Mouse (Mus musculus): ENCODE results near the gene Ubap2. TPM values are rescaled to one million over a fixed set of nuclear protein-coding genes. Genes with fewer than 3 reads are reported as not detected.

Gene Ubap2
- polyA plus RNA-seq, 1 experiment from 2014 or later, result 68.5 TPM

DNA sequence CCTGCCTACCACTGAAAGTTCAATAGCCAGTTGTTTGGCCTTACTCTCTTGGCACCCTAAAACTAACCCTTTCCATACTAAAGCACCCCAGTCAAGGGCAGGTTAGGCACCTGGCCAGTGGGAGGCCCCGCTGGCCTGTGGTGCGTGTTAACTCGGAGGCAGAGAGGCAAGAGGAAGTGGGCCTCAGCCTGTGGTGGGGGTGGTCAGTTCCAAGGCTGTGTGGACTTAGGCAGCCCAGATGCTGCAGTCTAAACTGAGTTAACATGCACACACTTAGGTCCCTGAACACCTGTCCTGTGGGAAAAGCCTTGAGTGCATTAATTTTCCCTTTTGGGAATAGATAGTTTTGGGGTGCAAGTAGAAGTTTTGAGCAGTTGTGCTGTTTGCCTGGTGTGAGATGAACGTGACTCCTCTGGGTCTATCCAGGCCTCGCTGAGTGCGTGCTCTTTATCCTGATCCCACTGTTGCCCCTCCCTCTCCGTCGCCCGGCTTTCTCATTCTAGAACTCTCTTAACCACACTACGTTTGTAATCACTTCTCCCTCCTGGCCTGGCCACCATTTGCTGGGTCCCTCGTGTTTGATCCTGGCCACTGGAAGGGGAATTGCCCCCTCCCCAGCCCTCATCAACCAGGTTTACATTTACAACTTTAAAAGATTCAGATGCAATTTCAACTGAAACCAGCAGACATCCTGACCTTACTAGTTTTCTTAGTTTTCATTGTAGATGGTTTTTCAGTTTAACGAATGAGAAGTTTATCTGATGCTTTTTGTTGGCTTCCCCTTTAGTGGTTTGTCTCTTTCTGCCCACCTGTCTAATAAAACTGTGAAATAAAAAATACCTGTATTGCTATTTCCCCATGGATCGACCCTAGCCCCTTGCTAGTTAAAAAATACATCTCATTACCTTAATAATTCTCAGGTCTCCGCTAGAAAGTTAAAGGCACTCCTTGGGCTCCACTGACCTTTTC is 82.1 kb downstream of the Ubap2 start:
- Histone ChIP-seq H3K4me2 (no peak overlapping the region), H3K4me1 (no peaks in the 10 kb centered on the region), H3K9me3 (replicated peaks) (no peaks in the 10 kb centered on the region), H3K27me3 (no peaks in the 10 kb centered on the region), H3K27ac (0 out of 2 replicates have a peak overlapping the region, but pooled peaks have one; percentile 28), H3K36me3 (peaks cover 98% of the 10 kb centered on the region), H3K4me3 (replicated peaks) (no peak overlapping the region), H3K9ac (no peak overlapping the region)
- 55% methylated on average over 14 of the region's 14 CpGs for WGBS
- no peak; the same call in 1 of the 2 replicates for ATAC-seq (replicated peaks; ENCODE audit: low FRiP score)

DNA sequence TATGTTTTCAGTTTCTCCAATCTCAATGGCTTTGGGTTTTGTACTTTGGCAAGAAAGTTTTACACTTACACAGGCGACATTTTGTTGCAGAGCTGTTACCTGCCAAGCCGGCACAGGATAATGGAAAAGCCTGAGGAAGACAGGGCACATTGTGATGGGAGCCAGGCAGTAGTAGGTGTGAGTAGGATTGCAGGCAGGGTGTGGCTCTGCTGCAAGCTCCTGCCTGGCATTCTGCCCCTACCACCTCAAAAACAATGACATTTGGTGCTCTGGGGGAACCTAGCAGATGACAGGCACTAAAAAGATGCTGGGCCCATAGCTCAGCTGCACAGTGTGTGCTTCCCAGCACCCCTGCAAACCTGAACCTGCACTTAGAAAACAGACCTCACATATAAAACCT is 85.1 kb downstream of the Ubap2 start:
- Histone ChIP-seq H3K4me3 (replicated peaks) (no peak overlapping the region), H3K4me1 (no peaks in the 10 kb centered on the region), H3K4me2 (no peak overlapping the region), H3K27ac (no peak overlapping the region), H3K9me3 (replicated peaks) (no peaks in the 10 kb centered on the region), H3K27me3 (no peaks in the 10 kb centered on the region), H3K36me3 (peaks cover 95% of the 10 kb centered on the region), H3K9ac (no peak overlapping the region)
- no peak for ATAC-seq (replicated peaks; ENCODE audit: low FRiP score)
- 84% methylated on average over 2 of the region's 2 CpGs for WGBS

DNA sequence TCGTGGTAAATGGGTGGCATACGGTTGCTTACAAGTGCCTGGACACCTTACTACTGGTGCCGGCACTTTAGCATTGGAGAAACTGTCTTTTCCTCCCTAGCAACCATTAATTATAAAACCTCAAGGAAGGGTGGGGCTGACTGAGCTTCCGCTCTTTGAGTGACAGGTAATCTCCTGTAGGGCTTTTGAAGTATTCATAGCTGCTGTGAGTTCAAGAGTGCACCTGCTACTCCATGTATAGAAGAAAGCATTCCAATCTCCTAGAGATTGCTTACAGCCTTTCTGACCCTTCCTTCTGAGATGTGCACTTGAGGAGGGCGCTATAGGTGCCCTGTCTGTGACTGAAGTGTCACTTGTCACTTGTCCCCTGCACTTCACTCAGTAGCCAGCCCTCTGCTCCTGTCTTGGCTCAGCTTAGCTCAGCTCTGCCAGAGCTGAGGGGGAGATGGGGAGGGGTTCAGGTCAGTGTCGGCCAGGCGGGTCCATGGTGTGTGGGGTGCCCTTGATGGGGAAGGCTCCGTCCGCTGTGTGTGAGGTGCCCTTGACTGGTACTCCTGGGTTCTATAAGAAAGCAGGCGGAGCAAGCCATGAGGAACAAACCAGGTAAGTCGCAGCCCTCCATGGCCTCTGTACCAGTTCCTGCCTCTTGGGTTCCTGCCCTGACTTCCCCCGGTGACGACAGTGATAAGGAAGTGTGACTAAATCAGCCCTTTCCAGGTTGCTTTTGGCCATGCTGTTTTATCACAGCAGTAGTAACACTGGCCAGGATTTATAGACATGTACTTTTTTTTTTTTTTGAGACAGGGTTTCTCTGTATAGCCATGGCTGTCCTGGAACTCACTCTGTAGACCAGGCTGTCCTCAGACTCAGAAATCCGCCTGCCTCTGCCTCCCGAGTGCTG is 94.9 kb downstream of the Ubap2 start:
- Histone ChIP-seq H3K27ac (no peak overlapping the region), H3K36me3 (peaks cover 79% of the 10 kb centered on the region), H3K4me2 (no peak overlapping the region), H3K9ac (no peak overlapping the region), H3K4me1 (no peaks in the 10 kb centered on the region), H3K9me3 (replicated peaks) (no peaks in the 10 kb centered on the region), H3K27me3 (no peaks in the 10 kb centered on the region), H3K4me3 (replicated peaks) (no peak overlapping the region)
- 88% methylated on average over 15 of the region's 15 CpGs for WGBS
- ATAC-seq (replicated peaks; ENCODE audit: low FRiP score), result no peak

DNA sequence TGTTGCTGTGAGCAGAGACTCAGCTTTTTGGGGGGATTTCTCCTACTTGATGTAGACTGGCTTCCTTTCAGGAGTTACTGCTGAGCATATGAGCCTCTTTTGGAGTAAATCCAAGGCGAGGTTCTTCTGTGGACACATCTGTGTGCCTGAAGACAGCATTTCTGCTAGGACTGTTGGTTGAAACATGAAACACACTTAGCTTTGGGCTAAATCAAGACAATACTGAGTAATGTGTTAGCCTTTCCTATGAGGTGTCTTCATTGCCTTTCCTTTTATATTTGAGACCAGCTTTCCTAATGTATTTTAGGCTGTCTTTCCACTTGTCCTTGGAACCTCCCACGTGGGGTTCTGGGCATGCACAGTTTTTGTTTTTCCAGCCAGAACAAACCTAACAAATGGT is 100.3 kb downstream of the Ubap2 start:
- Histone ChIP-seq H3K36me3 (peaks cover 55% of the 10 kb centered on the region), H3K9ac (no peak overlapping the region), H3K9me3 (replicated peaks) (no peaks in the 10 kb centered on the region), H3K27me3 (no peaks in the 10 kb centered on the region), H3K4me2 (no peak overlapping the region), H3K4me1 (no peaks in the 10 kb centered on the region), H3K4me3 (replicated peaks) (no peak overlapping the region), H3K27ac (peak overlapping the region; percentile 42; the same call in 1 of the 2 replicates)
- no peak for ATAC-seq (replicated peaks; ENCODE audit: low FRiP score)
- 79% methylated on average over 2 of the region's 2 CpGs for WGBS

DNA sequence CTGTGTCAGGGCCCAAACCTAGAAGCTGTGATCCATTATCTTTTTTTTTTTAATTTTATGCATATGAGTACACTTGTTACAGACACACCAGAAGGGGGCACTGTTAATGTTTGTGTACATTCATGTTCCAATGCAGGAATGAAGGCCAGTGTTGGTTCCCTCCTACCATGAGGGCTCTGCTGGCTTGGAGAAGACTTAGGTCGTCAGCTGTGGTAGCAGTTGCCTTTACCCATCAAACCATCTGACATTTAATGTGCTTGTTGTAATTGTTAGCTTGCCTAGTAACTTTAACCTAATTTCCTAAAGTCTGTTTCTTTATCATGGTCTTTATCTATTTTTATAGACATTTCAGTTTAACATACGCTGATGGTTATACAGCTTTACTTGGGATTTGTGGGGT is 104.0 kb downstream of the Ubap2 start:
- H3K27me3 ChIP-seq, result no peaks in the 10 kb centered on the region
- no peaks in the 10 kb centered on the region for H3K4me1 ChIP-seq
- H3K4me2 ChIP-seq, result no peak overlapping the region
- 85% methylated on average over 2 of the region's 2 CpGs for whole genome bisulfite sequencing
- no peak for ATAC-seq (replicated peaks; ENCODE audit: low FRiP score)
- no peak overlapping the region for H3K9ac ChIP-seq
- H3K27ac ChIP-seq, result no peak overlapping the region
- H3K36me3 ChIP-seq, result peaks cover 41% of the 10 kb centered on the region
- no peaks in the 10 kb centered on the region for H3K9me3 ChIP-seq (replicated peaks)
- H3K4me3 ChIP-seq (replicated peaks), result no peak overlapping the region

DNA sequence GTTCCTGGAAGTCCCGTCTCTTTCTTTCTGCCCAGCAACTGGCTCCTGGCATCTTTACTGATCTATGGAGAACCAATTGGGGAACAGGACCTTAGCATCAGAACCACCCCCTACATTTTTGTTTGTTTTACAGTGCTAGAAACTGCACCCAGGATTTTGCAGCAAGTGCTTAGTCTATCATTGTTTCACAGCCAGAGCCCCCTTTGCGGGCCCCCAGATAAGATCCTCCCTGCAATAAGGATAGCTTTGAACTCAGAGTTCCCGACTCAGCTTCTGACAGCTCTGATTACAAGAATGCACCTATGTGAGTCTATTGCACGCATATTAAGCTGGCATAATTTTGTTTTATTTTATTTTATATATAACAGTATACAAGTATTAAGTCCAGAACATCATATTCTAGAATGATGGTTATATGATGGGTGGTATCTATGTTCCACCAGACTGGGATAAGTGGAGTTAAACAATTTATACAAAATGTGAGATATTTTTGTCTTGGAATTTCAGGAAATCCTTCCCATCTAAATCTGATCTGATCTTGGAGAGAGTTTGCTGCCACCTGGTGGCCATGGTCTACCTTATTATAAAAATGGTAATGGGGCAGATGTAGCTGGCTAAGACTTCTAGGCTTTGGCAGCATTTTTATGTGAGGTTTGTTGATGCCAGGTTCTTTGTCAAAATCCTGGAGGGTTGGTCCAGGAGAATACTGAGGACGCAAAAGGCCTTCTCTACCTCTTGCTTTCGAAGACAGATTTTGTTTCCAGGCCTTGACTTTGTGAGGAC is 109.1 kb downstream of the Ubap2 start:
- Histone ChIP-seq H3K9me3 (replicated peaks) (no peaks in the 10 kb centered on the region), H3K36me3 (peaks cover 23% of the 10 kb centered on the region), H3K4me2 (no peak overlapping the region), H3K4me1 (peaks cover 6% of the 10 kb centered on the region; the same call in 1 of the 2 replicates), H3K27ac (peak overlapping the region; percentile 56), H3K9ac (no peak overlapping the region), H3K4me3 (replicated peaks) (no peak overlapping the region), H3K27me3 (no peaks in the 10 kb centered on the region)
- WGBS, result 70% methylated on average over 6 of the region's 6 CpGs
- ATAC-seq (replicated peaks; ENCODE audit: low FRiP score), result no peak

DNA sequence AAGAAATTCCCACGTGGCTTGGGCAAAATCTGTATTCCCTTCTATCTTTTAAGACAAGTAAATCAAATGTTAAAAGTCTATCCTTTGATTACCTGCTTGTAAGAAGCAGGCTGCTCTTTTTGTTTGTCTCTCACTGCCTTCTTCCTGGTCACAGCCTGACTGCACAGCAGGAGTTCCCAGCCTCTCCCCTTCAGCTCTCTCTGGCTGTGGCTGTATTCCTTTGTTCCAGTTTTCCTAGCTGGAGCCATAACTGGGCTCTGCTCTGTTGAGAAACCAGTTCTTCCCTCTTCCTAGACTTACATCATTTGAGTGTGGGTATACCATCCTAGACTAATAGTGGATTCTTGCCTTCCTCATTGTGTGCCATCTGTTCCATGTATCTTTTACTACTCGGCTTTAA is 110.0 kb downstream of the Ubap2 start:
- Histone ChIP-seq H3K4me1 (peaks cover 6% of the 10 kb centered on the region; the same call in 1 of the 2 replicates), H3K4me3 (replicated peaks) (no peak overlapping the region), H3K36me3 (peaks cover 16% of the 10 kb centered on the region), H3K4me2 (no peak overlapping the region), H3K9me3 (replicated peaks) (no peaks in the 10 kb centered on the region), H3K9ac (no peak overlapping the region), H3K27ac (peak overlapping the region; percentile 56; the same call in 1 of the 2 replicates), H3K27me3 (no peaks in the 10 kb centered on the region)
- WGBS, result 29% methylated on average over 2 of the region's 2 CpGs
- no peak for ATAC-seq (replicated peaks; ENCODE audit: low FRiP score)

DNA sequence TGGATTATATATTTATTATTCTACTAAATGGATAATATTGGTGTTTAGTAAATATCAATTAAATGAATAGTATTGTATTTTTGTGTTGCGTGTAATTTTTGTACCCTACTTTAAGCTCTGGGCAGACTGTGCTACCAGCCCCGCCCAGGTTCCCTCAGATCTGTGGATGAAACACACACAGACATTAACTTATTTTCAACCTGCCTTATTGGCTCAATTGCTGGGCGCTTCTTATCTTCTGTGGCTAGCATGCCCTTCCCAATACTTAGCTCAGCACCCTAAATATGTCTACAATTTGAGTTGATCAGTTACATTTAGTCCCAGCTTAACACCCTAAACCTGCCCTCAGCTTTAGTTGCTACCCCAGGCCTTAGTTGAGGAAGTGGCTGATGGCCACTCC is 113.7 kb downstream of the Ubap2 start:
- Histone ChIP-seq H3K9me3 (replicated peaks) (no peaks in the 10 kb centered on the region), H3K27me3 (no peaks in the 10 kb centered on the region)
- WGBS, result 98% methylated on average over 3 of the region's 3 CpGs

DNA sequence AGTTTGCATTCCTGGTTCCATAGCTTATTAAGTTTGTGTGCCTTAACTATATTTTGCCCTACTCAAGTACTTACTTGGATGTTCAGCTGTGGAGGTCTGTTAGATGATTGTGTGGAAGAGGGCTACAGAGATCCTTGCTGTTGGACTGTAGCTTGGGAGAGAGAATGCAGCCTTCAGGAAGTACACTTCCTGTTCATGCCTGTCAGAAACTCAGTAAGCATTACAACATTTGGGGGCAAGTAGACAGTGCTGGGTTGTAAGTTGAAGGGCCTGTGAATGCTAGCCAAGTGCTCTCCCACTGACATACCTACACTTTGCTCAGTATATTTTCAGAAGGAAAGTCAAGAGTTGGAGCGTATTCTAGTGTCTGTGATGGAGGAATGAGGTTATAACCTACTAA is 116.7 kb downstream of the Ubap2 start:
- Histone ChIP-seq H3K9ac (no peak overlapping the region), H3K4me1 (peaks cover 9% of the 10 kb centered on the region; the same call in 1 of the 2 replicates), H3K4me2 (no peak overlapping the region), H3K27ac (no peak overlapping the region), H3K27me3 (no peaks in the 10 kb centered on the region), H3K36me3 (no peaks in the 10 kb centered on the region), H3K4me3 (replicated peaks) (no peak overlapping the region), H3K9me3 (replicated peaks) (no peaks in the 10 kb centered on the region)
- 80% methylated on average over 1 of the region's 1 CpGs for WGBS
- no peak for ATAC-seq (replicated peaks; ENCODE audit: low FRiP score)

More for the DNA sequence above, 113.7 kb downstream of the Ubap2 start:
- H3K4me2 ChIP-seq, result no peak overlapping the region
- H3K27ac ChIP-seq, result no peak overlapping the region
- no peak for ATAC-seq (replicated peaks; ENCODE audit: low FRiP score)
- no peak overlapping the region for H3K9ac ChIP-seq
- no peaks in the 10 kb centered on the region for H3K36me3 ChIP-seq
- H3K4me3 ChIP-seq (replicated peaks), result no peak overlapping the region
- peaks cover 15% of the 10 kb centered on the region for H3K4me1 ChIP-seq

DNA sequence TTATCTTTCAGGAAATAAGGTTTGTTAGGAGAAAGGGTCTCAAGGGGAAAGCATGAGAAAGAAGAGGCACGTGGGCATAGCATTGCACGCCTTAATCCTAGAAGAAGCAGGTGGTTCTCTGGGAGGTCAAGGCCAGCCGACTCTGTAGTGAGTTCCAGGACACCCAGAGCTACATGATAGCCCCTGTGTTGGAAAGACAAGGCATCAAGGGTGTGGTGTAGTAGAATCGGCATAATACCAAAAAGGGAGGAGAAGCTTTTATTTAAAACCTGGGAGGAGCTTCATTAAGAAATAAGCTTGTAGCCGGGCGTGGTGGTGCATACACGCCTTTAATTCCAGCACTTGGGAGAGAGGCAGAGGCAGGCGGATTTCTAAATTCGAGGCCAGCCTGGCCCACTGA is 118.0 kb downstream of the Ubap2 start:
- Histone ChIP-seq H3K36me3 (no peaks in the 10 kb centered on the region), H3K4me1 (peaks cover 13% of the 10 kb centered on the region; the same call in 1 of the 2 replicates), H3K27ac (no peak overlapping the region), H3K9me3 (replicated peaks) (no peaks in the 10 kb centered on the region), H3K4me2 (no peak overlapping the region), H3K9ac (no peak overlapping the region), H3K4me3 (replicated peaks) (no peak overlapping the region), H3K27me3 (no peaks in the 10 kb centered on the region)
- no peak for ATAC-seq (replicated peaks; ENCODE audit: low FRiP score)
- 80% methylated on average over 9 of the region's 9 CpGs for WGBS

DNA sequence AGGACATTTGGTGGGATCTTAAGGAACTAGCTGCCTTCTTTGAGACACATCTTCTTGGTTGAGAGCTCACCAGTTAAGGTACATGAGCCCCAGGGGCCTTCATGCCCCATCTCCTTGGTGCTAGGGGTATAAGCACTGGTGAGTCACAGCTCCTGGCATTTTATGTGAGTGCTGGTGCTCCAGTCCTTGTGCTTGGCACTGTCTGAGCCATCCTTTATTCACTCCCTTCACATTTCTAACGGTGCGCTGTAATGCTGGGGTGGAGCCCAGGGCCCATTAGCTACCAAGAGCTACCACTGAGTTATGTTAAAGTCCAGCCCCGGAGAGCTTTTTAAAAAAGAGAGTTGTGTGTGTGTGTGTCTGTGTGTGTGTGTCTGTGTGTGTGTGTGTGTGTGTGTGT is 121.8 kb downstream of the Ubap2 start:
- Histone ChIP-seq H3K36me3 (0 out of 2 replicates have a peak, but pooled peaks cover 10% of the 10 kb centered on the region), H3K27ac (no peak overlapping the region), H3K4me2 (no peak overlapping the region), H3K9me3 (replicated peaks) (no peaks in the 10 kb centered on the region), H3K27me3 (no peaks in the 10 kb centered on the region), H3K4me3 (replicated peaks) (no peak overlapping the region), H3K4me1 (peaks cover 10% of the 10 kb centered on the region; the same call in 1 of the 2 replicates), H3K9ac (no peak overlapping the region)
- no peak for ATAC-seq (replicated peaks; ENCODE audit: low FRiP score)
- WGBS, result 85% methylated on average over 3 of the region's 3 CpGs
